In the genomic region with DNA sequence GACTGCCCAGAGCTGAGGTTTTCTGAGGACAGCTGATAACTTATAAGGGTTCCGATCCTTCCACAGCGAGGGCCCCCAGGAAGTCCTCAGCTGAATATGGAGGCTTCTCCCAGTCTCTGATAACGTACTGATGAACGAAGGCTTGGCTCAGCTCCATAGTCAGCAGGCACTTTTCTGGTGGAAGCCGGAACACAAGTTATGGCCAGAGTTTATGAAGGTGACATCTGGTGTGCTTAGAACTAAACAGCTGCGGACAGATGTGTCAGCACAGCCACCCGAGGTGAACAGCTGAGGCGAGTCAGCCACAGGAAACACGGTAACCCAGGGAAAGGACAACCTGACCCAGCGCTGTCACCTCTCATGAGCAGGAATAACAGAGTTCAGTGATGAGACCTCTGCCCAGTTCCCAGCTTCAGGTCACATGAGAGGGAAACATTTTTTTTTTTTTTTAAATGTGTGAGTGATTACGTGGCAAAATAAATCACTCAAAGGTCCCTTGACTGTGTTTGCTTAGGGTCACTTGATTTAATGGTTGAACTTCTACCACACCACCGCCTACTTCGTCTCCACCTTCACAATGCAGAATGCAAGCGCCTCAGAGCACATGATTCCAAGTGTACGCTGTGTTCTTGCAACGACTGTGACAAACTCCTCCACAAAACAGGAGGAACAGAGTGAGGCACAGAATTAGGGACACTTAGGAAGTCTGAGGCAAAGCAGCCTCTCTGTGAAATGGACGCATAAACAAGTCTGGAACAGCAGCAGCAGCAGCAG, we compare ENCODE assay signal across 9 mouse cellular contexts. TPM values are rescaled to one million over a fixed set of nuclear protein-coding genes. Genes with fewer than 3 reads are reported as not detected.
A peak's percentile ranks its signal among the peaks of the same experiment; 100 is the strongest.
DNase-seq lines count a peak whose midpoint lies in the region; ATAC-seq and TF ChIP-seq lines count a peak whose summit lies in the region.
"Had no signal": no experiment of that assay in that cellular context is flagged by ENCODE, and none has a peak within 500 bp of the region (broad histone marks: within the 10 kb centered on the region; RNA-seq: fewer than 3 reads in every experiment).

No protein-coding gene starts in this region.

- H3K27ac ChIP-seq in heart, adult 2 months: no peak overlapping the region
- H3K27ac ChIP-seq in heart, embryonic 10.5 days: no peak overlapping the region
- H3K27ac ChIP-seq in heart, embryonic 16.5 days (ENCODE audit: low read length): no peak overlapping the region; the same call in 1 of the 2 replicates
- no peak overlapping the region for H3K27ac ChIP-seq in kidney, embryonic 16.5 days (ENCODE audit: low read length)

- 61% methylated on average over 17 of the region's 17 CpGs for WGBS in heart, adult 2 months
- 77% methylated on average over 17 of the region's 17 CpGs for WGBS in heart, embryonic 10.5 days
- WGBS in heart, embryonic 16.5 days: 48% methylated on average over 17 of the region's 17 CpGs
- 27% methylated on average over 17 of the region's 17 CpGs for WGBS in kidney, embryonic 16.5 days

- intact Hi-C loops in heart, adult 2 months (cut with DNase I): no loop called here

- peak; percentile 63 for ATAC-seq in heart, embryonic 16.5 days (replicated peaks; ENCODE audit: extremely low read depth, insufficient read depth, low FRiP score)
- ATAC-seq in kidney, embryonic 16.5 days (ENCODE audit: low FRiP score, low TSS enrichment): peak; percentile 79

- TF ChIP-seq EP300 in heart, adult 2 months (IDR thresholded peaks at IDR 0.05; ENCODE audit: insufficient read depth, low read depth, low read length): 0 out of 2 replicates have a peak, but pooled peaks have one; percentile 18

- H3ac ChIP-seq in myocyte (ENCODE audit: control insufficient read depth, insufficient read length): no peak overlapping the region

- H3K4me1 ChIP-seq in heart, adult 2 months (ENCODE audit: control insufficient read depth, insufficient read depth, low read length): no peaks in the 10 kb centered on the region; the same call in none of the 2 replicates
- peaks cover 4% of the 10 kb centered on the region; the same call in 1 of the 2 replicates for H3K4me1 ChIP-seq in heart, embryonic 10.5 days
- peaks cover 6% of the 10 kb centered on the region for H3K4me1 ChIP-seq in heart, embryonic 16.5 days (ENCODE audit: control insufficient read depth, insufficient read depth, low read length)
- peaks cover 11% of the 10 kb centered on the region for H3K4me1 ChIP-seq in kidney, embryonic 16.5 days (ENCODE audit: insufficient read depth, low read length)

- DNase-seq in heart, adult 2 months: peak; percentile 43 to 50
- no peak for DNase-seq in heart, embryonic 10.5 days (ENCODE audit: low spot score)
- DNase-seq in layer of hippocampus, adult 8-10 months (ENCODE audit: low spot score in 2 of 2): no peak
- DNase-seq in retina, postnatal 1 day: no peak
- no peak for DNase-seq in cerebellum, adult 9-10 months

- no peaks in the 10 kb centered on the region for H3K27me3 ChIP-seq in heart, adult 2 months (ENCODE audit: control insufficient read depth, insufficient read depth, low read length)
- no peaks in the 10 kb centered on the region for H3K27me3 ChIP-seq in heart, embryonic 10.5 days (ENCODE audit: insufficient read depth, poor library complexity, severe bottlenecking)
- H3K27me3 ChIP-seq in heart, embryonic 16.5 days (ENCODE audit: control insufficient read depth, insufficient read depth, low read length): no peaks in the 10 kb centered on the region
- no peaks in the 10 kb centered on the region for H3K27me3 ChIP-seq in kidney, embryonic 16.5 days (ENCODE audit: insufficient read depth, low read length)
- H3K27me3 ChIP-seq in myocyte (ENCODE audit: control insufficient read depth, insufficient read depth, insufficient read length): no peaks in the 10 kb centered on the region

- TF ChIP-seq CTCF in heart, adult 2 months (IDR thresholded peaks at IDR 0.05): no peak

- H3K36me3 ChIP-seq in heart, adult 2 months (ENCODE audit: control insufficient read depth, insufficient read depth, low read length): no peaks in the 10 kb centered on the region; the same call in 1 of the 2 replicates
- peaks cover 4% of the 10 kb centered on the region; the same call in 1 of the 2 replicates for H3K36me3 ChIP-seq in heart, embryonic 10.5 days
- no peaks in the 10 kb centered on the region for H3K36me3 ChIP-seq in heart, embryonic 16.5 days (ENCODE audit: control insufficient read depth, insufficient read depth)
- no peaks in the 10 kb centered on the region for H3K36me3 ChIP-seq in kidney, embryonic 16.5 days (ENCODE audit: insufficient read depth, low read length)
- H3K36me3 ChIP-seq in myocyte (ENCODE audit: control insufficient read depth, insufficient read depth): no peaks in the 10 kb centered on the region

- TF ChIP-seq POLR2A in heart, adult 2 months (IDR thresholded peaks at IDR 0.05; ENCODE audit: insufficient read depth, low read depth, low read length): no peak
- no peak for TF ChIP-seq POLR2A in myocyte (IDR thresholded peaks at IDR 0.05; ENCODE audit: insufficient read length, low read depth)

- H3K9ac ChIP-seq in heart, adult 2 months (ENCODE audit: low read depth, low read length): no peak overlapping the region
- no peak overlapping the region for H3K9ac ChIP-seq in heart, embryonic 16.5 days (ENCODE audit: low read length)
- H3K9ac ChIP-seq in kidney, embryonic 16.5 days (replicated peaks; ENCODE audit: low read length): no peak overlapping the region

- peak overlapping the region; percentile 21; the same call in 1 of the 2 replicates for H3K4me2 ChIP-seq in heart, embryonic 16.5 days (ENCODE audit: low read depth, low read length)
- no peak overlapping the region for H3K4me2 ChIP-seq in kidney, embryonic 16.5 days (replicated peaks; ENCODE audit: low read depth, low read length)
- peak overlapping the region; percentile 20 for H3K4me2 ChIP-seq in myocyte (ENCODE audit: low read depth)

- no peak overlapping the region for H3K4me3 ChIP-seq in heart, adult 2 months
- H3K4me3 ChIP-seq in heart, embryonic 10.5 days: no peak overlapping the region
- H3K4me3 ChIP-seq in heart, embryonic 16.5 days (ENCODE audit: low read length): no peak overlapping the region
- H3K4me3 ChIP-seq in kidney, embryonic 16.5 days (ENCODE audit: low read length): no peak overlapping the region
- H3K4me3 ChIP-seq in myocyte: no peak overlapping the region

- H3K79me2 ChIP-seq in heart, adult 2 months (replicated peaks; ENCODE audit: control insufficient read depth, insufficient read depth, low read length): no peaks in the 10 kb centered on the region
- peaks cover 19% of the 10 kb centered on the region for H3K79me2 ChIP-seq in myocyte (ENCODE audit: control insufficient read depth, insufficient read depth)

- H3K9me3 ChIP-seq in heart, embryonic 10.5 days: no peaks in the 10 kb centered on the region
- no peaks in the 10 kb centered on the region for H3K9me3 ChIP-seq in heart, embryonic 16.5 days (replicated peaks; ENCODE audit: control insufficient read depth, low read length)
- no peaks in the 10 kb centered on the region for H3K9me3 ChIP-seq in kidney, embryonic 16.5 days (ENCODE audit: low read length)

TF ChIP-seq in myocyte, 11 proteins besides CTCF, POLR2A, EP300 and RAD21:
- peak; percentile 53 to 92 (median 85) for TF ChIP-seq MYOD1 (IDR thresholded peaks at IDR 0.05; ENCODE audit: control insufficient read depth in 1 of 3, insufficient read length in 2 of 3, low read depth in 2 of 3)
- no peak for TF ChIP-seq REST (IDR thresholded peaks at IDR 0.05; ENCODE audit: insufficient read depth, insufficient read length)
- TF ChIP-seq TCF3 (IDR thresholded peaks at IDR 0.05; ENCODE audit: insufficient read length, low read depth): peak; percentile 87
- no peak for TF ChIP-seq CEBPB (IDR thresholded peaks at IDR 0.05; ENCODE audit: insufficient read depth, poor library complexity, severe bottlenecking)
- TF ChIP-seq POLR2AphosphoS2 (IDR thresholded peaks at IDR 0.05; ENCODE audit: insufficient read length, low read depth): no peak
- peak; percentile 30 for TF ChIP-seq USF1 (IDR thresholded peaks at IDR 0.05; ENCODE audit: low read depth)
- TF ChIP-seq SRF (IDR thresholded peaks at IDR 0.05; ENCODE audit: control insufficient read depth, insufficient read length, low read depth): no peak
- TF ChIP-seq TCF12 (IDR thresholded peaks at IDR 0.05; ENCODE audit: insufficient read depth, poor library complexity, severe bottlenecking): peak; percentile 29
- no peak for TF ChIP-seq E2F4 (IDR thresholded peaks at IDR 0.05; ENCODE audit: insufficient read depth)
- TF ChIP-seq MAX (IDR thresholded peaks at IDR 0.05; ENCODE audit: low read depth): no peak
- TF ChIP-seq MYOG (IDR thresholded peaks at IDR 0.05; ENCODE audit: control insufficient read depth in 1 of 3, insufficient read depth in 1 of 3, insufficient read length in 2 of 3, low read depth in 2 of 3): peak in 2 of 3 experiments; percentile 14 to 79

RNA-seq across cellular contexts. Expression of a gene that starts 24.6 kb away (rescaled TPM):
- total RNA-seq in heart, adult 2 months (2021): not detected
- polyA plus RNA-seq in heart, adult 2 months (2012; rRNA removed): 0.09 and 0.12 TPM in 2 replicates
- 0.12 TPM in 1 of 2 replicates, not detected in the other for polyA plus RNA-seq in heart, embryonic 10.5 days (2016; fragmentation: Nextera tagmentation; extraction: Ambion mirVana)
- not detected in 2 replicates for polyA plus RNA-seq in heart, embryonic 16.5 days (2015; fragmentation: Nextera tagmentation; extraction: Ambion mirVana)
- 0.09 TPM in 1 of 2 replicates, not detected in the other for polyA plus RNA-seq in kidney, embryonic 16.5 days (2015; fragmentation: Nextera tagmentation; extraction: Ambion mirVana)
- 0.04 TPM for polyA plus RNA-seq in myocyte (2012; fragmentation: generic; extraction: Trizol)
- total RNA-seq in layer of hippocampus, adult 8-10 months (2022): not detected
- polyA plus RNA-seq: lung, embryonic 16.5 days had no signal

RNA-seq across cellular contexts. Expression of a gene that starts 53.2 kb away (rescaled TPM):
- 10 to 100 TPM; 86.1 to 91.4 TPM for total RNA-seq in heart, adult 2 months (2021)
- polyA plus RNA-seq in heart, adult 2 months (2012; rRNA removed): 14.3 and 21.0 TPM in 2 replicates
- polyA plus RNA-seq in heart, embryonic 10.5 days (2016; fragmentation: Nextera tagmentation; extraction: Ambion mirVana): 153 and 179 TPM in 2 replicates
- polyA plus RNA-seq in heart, embryonic 16.5 days (2015; fragmentation: Nextera tagmentation; extraction: Ambion mirVana): 153 and 163 TPM in 2 replicates
- 160 and 165 TPM in 2 replicates for polyA plus RNA-seq in kidney, embryonic 16.5 days (2015; fragmentation: Nextera tagmentation; extraction: Ambion mirVana)
- polyA plus RNA-seq in myocyte (2012; fragmentation: generic; extraction: Trizol): 78.9 TPM
- 100 to 1,000 TPM; 115 to 138 (median 124) TPM for total RNA-seq in layer of hippocampus, adult 8-10 months (2022)

Comparison
In these comparisons a context has a peak if more than half of its experiments do, and no peak if none do; other contexts are left out.
1. DNase-seq: peak in heart, adult 2 months (2 of 2); none in heart, embryonic 10.5 days (single experiment), layer of hippocampus, adult 8-10 months (0 of 2), retina, postnatal 1 day (single experiment) and cerebellum, adult 9-10 months (single experiment).